Mouse (Mus musculus) hindbrain, embryonic 11.5 days (tissue): ENCODE measurements around the gene Igll1. TPM values are rescaled to one million over a fixed set of nuclear protein-coding genes. Genes with fewer than 3 reads are reported as not detected.
"Not testable (repeated sequence)": the region's sequence is repeated elsewhere in the genome, so short reads cannot be mapped to it uniquely, and the experiment has no call there.

Experiments
- ATAC-seq: fragments of 200-750 bp; cut with Nextera tagmentation; 2 replicates; pipeline ENCODE4 v1.8.0; 2017; ENCODE audit warnings: mild to moderate bottlenecking, moderate TSS enrichment, moderate library complexity; ENCODE audit not compliant: low FRiP score
- DNase-seq: peaks from one replicate; pipeline ENCODE4 v3.0.0-alpha.2; 2015; ENCODE audit warnings: low spot score
- H3K27ac ChIP-seq: fragments of 300-500 bp; sonication (generic); 2 replicates; pipeline ENCODE4 v1.5.1; 2014; ENCODE audit warnings: mild to moderate bottlenecking, low read depth, low read length
- H3K27me3 ChIP-seq: fragments of 300-500 bp; sonication (generic); 2 replicates; pipeline ENCODE4 v1.6.1; 2014; ENCODE audit warnings: mild to moderate bottlenecking, low read length, moderate library complexity, mixed read lengths; ENCODE audit not compliant: control insufficient read depth, insufficient read depth
- H3K36me3 ChIP-seq: fragments of 300-500 bp; sonication (generic); 2 replicates; pipeline ENCODE4 v1.6.1; 2014; ENCODE audit warnings: mild to moderate bottlenecking, low read length, moderate library complexity, mixed read lengths; ENCODE audit not compliant: control insufficient read depth, insufficient read depth
- H3K4me1 ChIP-seq: fragments of 300-500 bp; sonication (generic); replicated peaks from 2 replicates; pipeline ENCODE4 v1.6.1; 2014; ENCODE audit warnings: low read length, mixed read lengths; ENCODE audit not compliant: control insufficient read depth, insufficient read depth
- H3K4me2 ChIP-seq: fragments of 300-500 bp; sonication (generic); replicated peaks from 2 replicates; pipeline ENCODE4 v1.6.1; 2014; ENCODE audit warnings: mild to moderate bottlenecking, low read depth, low read length
- H3K4me3 ChIP-seq: fragments of 300-500 bp; sonication (generic); 2 replicates; pipeline ENCODE4 v1.5.1; 2014; ENCODE audit warnings: low read depth, low read length
- H3K9ac ChIP-seq: fragments of 300-500 bp; sonication (generic); 2 replicates; pipeline ENCODE4 v1.6.1; 2014; ENCODE audit warnings: low read depth, low read length
- H3K9me3 ChIP-seq: fragments of 300-500 bp; sonication (generic); 2 replicates; pipeline ENCODE4 v1.6.1; 2016; ENCODE audit warnings: low read length; ENCODE audit not compliant: control insufficient read depth
- WGBS: fragments of 180-500 bp; shearing (Covaris S2); extraction: QIAGEN DNeasy Blood & Tissue Kit; methylation state at CpG from one replicate; pipeline ENCODE4 v1.1.7; 2014; 5-methylcytosine and 5-hydroxymethylcytosine counted together
- polyA plus RNA-seq: library from polyadenylated mRNA; unstranded; fragments of >200 nt; fragmentation: Nextera tagmentation; extraction: Ambion mirVana; gene quantifications from 2 replicates; pipeline ENCODE4 v1.2.1, GENCODE M21; 2014

Gene Igll1
- polyA plus RNA-seq, 1 experiment from 2014 or later = not detected

- WGBS = 82% methylated on average over 3 of the region's 3 CpGs
- Histone ChIP-seq H3K4me2 (no peak overlapping the region), H3K4me3 (no peak overlapping the region), H3K27me3 (no peaks in the 10 kb centered on the region), H3K27ac (no peak overlapping the region), H3K36me3 (no peaks in the 10 kb centered on the region), H3K4me1 (no peaks in the 10 kb centered on the region), H3K9me3 (no peaks in the 10 kb centered on the region), H3K9ac (no peak overlapping the region)
- ATAC-seq (no peak), DNase-seq (no peak)
Observed at GRCm38 (mm10) chr16:16862288-16862687, 1.5 kb downstream of the Igll1 start.

GRCm38 (mm10) chr16:16856731-16857476, 6.9 kb downstream of the Igll1 start:
- no peak overlapping the region for H3K27ac ChIP-seq
- no peak overlapping the region for H3K9ac ChIP-seq
- no peak overlapping the region for H3K4me2 ChIP-seq
- H3K4me3 ChIP-seq = no peak overlapping the region
- DNase-seq (no peak), ATAC-seq (no peak)
- 81% methylated on average over 13 of the region's 13 CpGs for WGBS
- H3K27me3 ChIP-seq = no peaks in the 10 kb centered on the region
- H3K36me3 ChIP-seq = no peaks in the 10 kb centered on the region
- no peaks in the 10 kb centered on the region for H3K4me1 ChIP-seq
- H3K9me3 ChIP-seq = no peaks in the 10 kb centered on the region

GRCm38 (mm10) chr16:16856054-16856453, 7.7 kb downstream of the Igll1 start:
- ATAC-seq, H3K4me2 ChIP-seq, H3K36me3 ChIP-seq, H3K4me1 ChIP-seq, H3K27me3 ChIP-seq, H3K9ac ChIP-seq, H3K9me3 ChIP-seq, H3K4me3 ChIP-seq, H3K27ac ChIP-seq, DNase-seq: not testable (repeated sequence)
- 88% methylated on average over 9 of the region's 9 CpGs for WGBS

- Histone ChIP-seq H3K9ac (no peak overlapping the region), H3K36me3 (no peaks in the 10 kb centered on the region), H3K27me3 (no peaks in the 10 kb centered on the region), H3K27ac (no peak overlapping the region), H3K9me3 (no peaks in the 10 kb centered on the region), H3K4me2 (no peak overlapping the region), H3K4me3 (no peak overlapping the region), H3K4me1 (no peaks in the 10 kb centered on the region)
- ATAC-seq = no peak
- no peak for DNase-seq
- 81% methylated on average over 1 of the region's 1 CpGs for WGBS
Observed at GRCm38 (mm10) chr16:16855541-16855940, 8.2 kb downstream of the Igll1 start.

GRCm38 (mm10) chr16:16854836-16855235, 8.9 kb downstream of the Igll1 start:
- Histone ChIP-seq H3K9ac (no peak overlapping the region), H3K27me3 (no peaks in the 10 kb centered on the region), H3K4me2 (no peak overlapping the region), H3K4me1 (no peaks in the 10 kb centered on the region), H3K36me3 (no peaks in the 10 kb centered on the region), H3K27ac (no peak overlapping the region), H3K4me3 (no peak overlapping the region), H3K9me3 (no peaks in the 10 kb centered on the region)
- ATAC-seq = no peak
- DNase-seq = peak; percentile 45
- 39% methylated on average over 6 of the region's 6 CpGs for WGBS

GRCm38 (mm10) chr16:16852411-16852810, 11.4 kb downstream of the Igll1 start:
- Histone ChIP-seq H3K27ac (no peak overlapping the region), H3K36me3 (no peaks in the 10 kb centered on the region), H3K4me1 (no peaks in the 10 kb centered on the region), H3K4me2 (no peak overlapping the region), H3K9ac (no peak overlapping the region), H3K9me3 (no peaks in the 10 kb centered on the region), H3K27me3 (no peaks in the 10 kb centered on the region), H3K4me3 (no peak overlapping the region)
- DNase-seq (no peak), ATAC-seq (no peak)
- 82% methylated on average over 3 of the region's 3 CpGs for WGBS

GRCm38 (mm10) chr16:16849196-16849595, 14.6 kb downstream of the Igll1 start:
- H3K36me3 ChIP-seq = no peaks in the 10 kb centered on the region
- H3K4me3 ChIP-seq = no peak overlapping the region
- ATAC-seq = no peak
- H3K4me1 ChIP-seq = no peaks in the 10 kb centered on the region
- H3K27ac ChIP-seq = no peak overlapping the region
- no peak for DNase-seq
- no peak overlapping the region for H3K4me2 ChIP-seq
- H3K9ac ChIP-seq = no peak overlapping the region
- no peaks in the 10 kb centered on the region for H3K9me3 ChIP-seq
- no peaks in the 10 kb centered on the region for H3K27me3 ChIP-seq

- Histone ChIP-seq H3K4me1 (no peaks in the 10 kb centered on the region; the same call in 1 of the 2 replicates), H3K4me3 (no peak overlapping the region), H3K27ac (no peak overlapping the region), H3K4me2 (no peak overlapping the region), H3K36me3 (no peaks in the 10 kb centered on the region), H3K27me3 (no peaks in the 10 kb centered on the region), H3K9me3 (no peaks in the 10 kb centered on the region), H3K9ac (no peak overlapping the region)
- WGBS = 92% methylated on average over 3 of the region's 3 CpGs
- DNase-seq = no peak
- peak; percentile 23 for ATAC-seq
Observed at GRCm38 (mm10) chr16:16829671-16830070, 34.1 kb downstream of the Igll1 start.
